Mouse (Mus musculus) adrenal gland, adult (tissue): ENCODE results near the gene Dnajb5.
A peak's percentile ranks its signal among the peaks of the same experiment; 100 is the strongest.
"Not testable (repeated sequence)": the region's sequence is repeated elsewhere in the genome, so short reads cannot be mapped to it uniquely, and the experiment has no call there.

ENCODE experiments used
- DNase-seq, 2 experiments: peaks; one replicate each; pipeline ENCODE4 v3.0.0; 2022 to 2023; ENCODE audit warnings: low spot score in 1 of 2; ENCODE audit not compliant: inconsistent age in 2 of 2

The Dnajb5 gene

DNA sequence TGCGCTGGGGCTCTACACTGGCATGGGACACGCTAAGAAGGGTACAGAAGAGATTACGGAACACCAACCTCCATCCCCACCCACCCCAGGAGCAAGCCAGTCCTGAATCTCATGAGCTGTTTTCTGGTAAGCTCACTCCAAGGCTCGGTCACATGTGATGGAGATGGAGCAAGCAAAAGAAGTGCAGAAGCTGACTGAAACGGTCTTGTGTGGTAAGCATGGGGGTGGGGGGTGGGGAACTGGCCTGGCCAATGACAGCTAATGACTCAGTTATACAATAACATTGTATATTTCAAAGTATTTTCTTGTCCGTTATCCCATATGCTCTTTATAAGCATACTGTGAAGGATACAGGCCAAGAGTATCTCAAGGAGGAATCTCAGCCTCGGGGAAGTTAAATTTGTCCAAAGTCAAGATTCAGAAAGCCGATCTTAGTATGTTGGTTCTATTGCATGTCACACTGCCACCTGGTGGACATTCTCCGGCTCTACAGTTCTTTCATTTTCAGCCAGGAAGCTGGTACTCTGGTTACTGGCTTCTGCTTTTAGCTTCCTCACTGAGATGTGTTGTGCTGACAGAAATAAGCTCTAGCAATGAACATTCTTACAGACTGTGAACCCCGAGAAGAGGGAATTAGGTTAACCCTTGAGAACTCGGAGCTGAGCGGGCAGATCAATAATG lies 15.6 kb downstream of the Dnajb5 start:
- DNase-seq, result peak in 1 of 2 experiments; percentile 78

DNA sequence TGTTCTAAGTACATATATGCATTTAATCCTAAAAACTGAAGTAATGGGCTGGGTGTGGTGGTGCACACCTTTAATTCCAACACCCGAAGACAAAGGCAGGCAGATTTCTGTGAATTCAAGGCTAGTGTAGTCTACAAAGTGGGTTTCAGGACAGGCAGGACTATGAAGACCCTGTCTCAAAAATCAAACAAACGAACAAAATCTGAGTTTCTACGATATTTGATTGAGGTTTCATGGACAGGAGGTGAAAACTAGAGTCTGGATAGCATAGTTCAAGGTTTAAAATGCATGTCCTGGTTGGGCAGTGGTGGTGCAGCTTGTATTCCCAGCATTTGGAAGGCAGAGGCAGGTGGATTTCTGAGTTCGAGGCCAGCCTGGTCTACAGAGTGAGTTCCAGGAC lies 19.7 kb downstream of the Dnajb5 start, which contains the start of gene 1700022I11Rik:
TSS of gene 1700022I11Rik (plus strand) at position 301 of the 400 bp plus-strand sequence.
- no peak for DNase-seq

- no peak for DNase-seq
Measured at GRCm38 (mm10) chr4:42972952-42973351, 23.3 kb downstream of the Dnajb5 start.

- DNase-seq, result peak; percentile 40 to 72
Measured at GRCm38 (mm10) chr4:42973868-42974267, 24.3 kb downstream of the Dnajb5 start.

DNA sequence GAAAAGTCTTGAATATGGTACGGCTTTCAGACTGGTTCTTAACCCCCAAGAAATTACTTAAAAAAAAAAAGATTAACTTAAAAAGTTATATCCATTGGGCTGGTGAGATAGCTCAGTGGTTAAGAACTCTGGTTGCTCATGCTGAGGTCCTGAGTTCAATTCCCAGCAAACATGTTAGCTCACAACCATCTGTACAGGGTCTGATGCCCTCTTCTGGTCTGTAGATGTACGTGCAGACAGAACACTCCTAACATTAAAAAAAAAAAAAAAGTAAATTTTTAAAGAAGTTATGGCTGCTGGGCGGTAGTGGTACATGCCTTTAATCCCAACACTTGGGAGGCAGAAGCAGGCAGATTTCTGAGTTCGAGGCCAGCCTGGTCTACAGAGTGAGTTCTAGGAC lies 28.4 kb downstream of the Dnajb5 start:
- DNase-seq, result no peak

- not testable (repeated sequence) for DNase-seq
Measured at GRCm38 (mm10) chr4:42980467-42980866, 30.9 kb downstream of the Dnajb5 start.

DNA sequence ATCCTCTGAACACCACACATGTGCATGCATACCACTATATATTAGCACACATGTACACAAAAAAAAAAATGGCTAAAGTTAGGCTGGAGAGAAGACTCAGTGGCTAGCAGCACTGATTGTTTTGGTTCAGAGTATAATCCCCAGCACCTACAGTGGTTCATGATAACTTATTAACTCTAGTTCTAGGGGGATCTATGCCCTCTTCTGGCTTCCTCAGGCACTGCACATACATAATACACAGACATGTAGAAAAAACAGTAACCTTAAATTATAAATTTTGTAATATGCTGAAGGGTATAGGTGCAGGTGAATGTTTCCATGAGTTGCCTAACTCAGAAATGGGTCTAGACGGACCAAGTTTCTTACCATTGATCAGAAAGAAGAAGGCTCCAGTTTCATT lies 38.7 kb downstream of the Dnajb5 start:
- no peak for DNase-seq

GRCm38 (mm10) chr4:42998022-42998421 lies 48.4 kb downstream of the Dnajb5 start:
- DNase-seq, result peak in 1 of 2 experiments; percentile 55

DNA sequence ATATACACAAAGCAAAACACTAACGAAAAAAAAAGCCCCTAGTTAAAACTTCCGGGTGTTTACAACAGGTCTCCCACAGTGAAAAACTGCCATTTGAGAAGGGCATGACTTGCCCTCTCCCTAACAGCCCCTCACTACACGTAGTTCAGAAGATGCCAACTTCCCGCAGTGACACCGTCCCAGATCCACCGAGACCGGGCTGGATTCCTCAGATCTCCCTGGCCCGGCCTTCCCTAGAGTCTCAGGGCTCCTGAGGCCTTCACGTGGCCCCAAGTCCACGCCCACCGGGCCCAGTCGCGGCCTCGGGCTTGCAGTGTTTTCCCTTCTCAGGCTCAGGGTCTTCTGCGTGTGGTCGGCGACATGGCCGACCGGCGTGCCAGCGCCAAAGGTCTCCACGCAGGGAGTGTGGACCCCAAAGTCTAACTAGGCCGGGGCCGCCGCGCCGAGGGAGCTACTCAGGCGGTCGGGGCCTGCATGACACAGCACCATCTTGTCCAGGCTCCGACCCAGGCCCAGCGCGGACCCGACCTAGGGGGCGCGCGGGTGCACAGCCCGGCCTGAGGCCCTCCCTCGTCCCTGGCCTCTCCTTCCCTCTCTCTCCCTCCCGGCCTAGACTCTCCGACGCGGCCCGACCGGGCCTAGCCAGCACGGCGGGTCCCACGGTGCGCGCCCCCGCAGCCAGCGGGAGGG lies 50.0 kb downstream of the Dnajb5 start:
- peak; percentile 88 to 95 for DNase-seq

- peak; percentile 99 for DNase-seq
Measured at GRCm38 (mm10) chr4:43000141-43000986, 50.8 kb downstream of the Dnajb5 start, which contains the start of gene Vcp. Vcp (minus strand) TSS chr4:43000507.

GRCm38 (mm10) chr4:43001272-43001671 lies 51.7 kb downstream of the Dnajb5 start:
- DNase-seq, result peak; percentile 33 to 56

- DNase-seq, result peak in 1 of 2 experiments; percentile 35
Measured at GRCm38 (mm10) chr4:43002756-43003439, 53.3 kb downstream of the Dnajb5 start.

- no peak for DNase-seq
Measured at GRCm38 (mm10) chr4:43004951-43005350, 55.3 kb downstream of the Dnajb5 start.

GRCm38 (mm10) chr4:43005765-43006164 lies 56.2 kb downstream of the Dnajb5 start:
- peak; percentile 34 to 77 for DNase-seq
